Mouse (Mus musculus) kidney, embryonic 14.5 days (tissue): ENCODE measurements around the gene Ecm1. TPM values are rescaled to one million over a fixed set of nuclear protein-coding genes. Genes with fewer than 3 reads are reported as not detected.

ENCODE experiments used
- ATAC-seq: fragments of 200-750 bp; cut with Nextera tagmentation; 2 replicates; pipeline ENCODE4 v1.8.0; 2017; ENCODE audit warnings: moderate number of reproducible peaks, mild to moderate bottlenecking, moderate TSS enrichment, moderate library complexity; ENCODE audit not compliant: low FRiP score, low TSS enrichment
- H3K27ac ChIP-seq: fragments of 300-500 bp; sonication (generic); 2 replicates; pipeline ENCODE4 v1.5.1; 2014; ENCODE audit warnings: low read depth, mild to moderate bottlenecking, low read length, moderate library complexity, mixed read lengths
- H3K27me3 ChIP-seq: fragments of 300-500 bp; sonication (generic); 2 replicates; pipeline ENCODE4 v1.6.1; 2014; ENCODE audit warnings: mild to moderate bottlenecking, low read length; ENCODE audit not compliant: control insufficient read depth, insufficient read depth
- H3K36me3 ChIP-seq: fragments of 300-500 bp; sonication (generic); 2 replicates; pipeline ENCODE4 v1.6.1; 2014; ENCODE audit warnings: low read length, mixed read lengths; ENCODE audit not compliant: control insufficient read depth, insufficient read depth
- H3K4me1 ChIP-seq: fragments of 300-500 bp; sonication (generic); 2 replicates; pipeline ENCODE4 v1.6.1; 2014; ENCODE audit warnings: low read length, mixed read lengths; ENCODE audit not compliant: control insufficient read depth, insufficient read depth
- H3K4me2 ChIP-seq: fragments of 300-500 bp; sonication (generic); replicated peaks from 2 replicates; pipeline ENCODE4 v1.6.1; 2014; ENCODE audit warnings: low read depth, mild to moderate bottlenecking, low read length
- H3K4me3 ChIP-seq: fragments of 300-500 bp; sonication (generic); 2 replicates; pipeline ENCODE4 v1.5.1; 2014; ENCODE audit warnings: mild to moderate bottlenecking, low read length
- H3K9ac ChIP-seq: fragments of 300-500 bp; sonication (generic); 2 replicates; pipeline ENCODE4 v1.6.1; 2014; ENCODE audit warnings: low read depth, mild to moderate bottlenecking, low read length, moderate library complexity
- H3K9me3 ChIP-seq: fragments of 300-500 bp; sonication (generic); 2 replicates; pipeline ENCODE4 v1.6.1; 2016; ENCODE audit warnings: low read length; ENCODE audit not compliant: control insufficient read depth
- WGBS: fragments of 180-500 bp; shearing (Covaris S2); extraction: QIAGEN DNeasy Blood & Tissue Kit; methylation state at CpG from one replicate; pipeline ENCODE4 v1.1.7; 2014; 5-methylcytosine and 5-hydroxymethylcytosine counted together
- polyA plus RNA-seq: library from polyadenylated mRNA; unstranded; fragments of >200 nt; fragmentation: Nextera tagmentation; extraction: Ambion mirVana; gene quantifications from 2 replicates; pipeline ENCODE4 v1.2.1, GENCODE M21; 2014

The Ecm1 gene
- polyA plus RNA-seq, 1 experiment from 2014 or later: 204 TPM

DNA sequence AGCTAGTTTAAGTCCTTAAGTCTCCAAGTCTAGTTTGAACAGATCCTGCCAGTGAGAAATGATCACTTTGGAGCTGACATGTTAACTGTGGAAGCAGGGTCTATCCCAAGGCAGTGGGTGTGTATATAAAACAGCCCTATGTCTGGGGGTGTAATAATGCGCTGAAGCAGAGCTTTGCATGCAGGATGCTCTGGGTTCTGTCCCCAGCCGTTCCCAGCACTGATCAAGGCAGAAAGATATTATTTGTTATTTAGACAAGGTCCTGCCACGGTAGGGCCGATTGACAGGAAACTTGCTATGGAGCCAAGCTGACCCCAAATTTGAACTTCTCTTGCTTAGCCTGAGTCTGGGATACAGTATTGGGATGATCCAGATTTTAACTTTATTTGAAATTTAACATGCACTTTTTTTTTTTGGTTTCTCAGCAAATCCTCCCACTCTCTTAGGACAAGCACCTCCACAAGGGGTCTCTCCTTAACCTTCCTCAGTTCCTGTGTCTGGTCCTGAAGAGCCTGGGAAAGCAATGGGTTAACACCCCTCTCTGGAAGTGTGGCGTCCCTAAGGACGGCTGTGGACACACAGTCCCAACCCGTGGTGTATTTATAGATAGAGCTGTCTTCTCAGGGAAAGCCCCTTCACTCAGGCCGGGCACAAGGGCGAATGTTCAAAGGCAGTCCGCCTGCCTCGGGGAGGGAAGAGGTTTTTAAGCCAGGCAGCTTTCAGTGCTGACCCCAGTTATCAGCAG lies 50.0 kb downstream of the Ecm1 start:
- Histone ChIP-seq H3K4me1 (peaks cover 50% of the 10 kb centered on the region), H3K36me3 (no peaks in the 10 kb centered on the region), H3K9me3 (no peaks in the 10 kb centered on the region), H3K27me3 (no peaks in the 10 kb centered on the region), H3K4me2 (no peak overlapping the region), H3K27ac (peak overlapping the region; percentile 66; the same call in 1 of the 2 replicates), H3K4me3 (no peak overlapping the region), H3K9ac (no peak overlapping the region)
- 20% methylated on average over 11 of the region's 11 CpGs for WGBS
- ATAC-seq: peak; percentile 25; the same call in 1 of the 2 replicates

DNA sequence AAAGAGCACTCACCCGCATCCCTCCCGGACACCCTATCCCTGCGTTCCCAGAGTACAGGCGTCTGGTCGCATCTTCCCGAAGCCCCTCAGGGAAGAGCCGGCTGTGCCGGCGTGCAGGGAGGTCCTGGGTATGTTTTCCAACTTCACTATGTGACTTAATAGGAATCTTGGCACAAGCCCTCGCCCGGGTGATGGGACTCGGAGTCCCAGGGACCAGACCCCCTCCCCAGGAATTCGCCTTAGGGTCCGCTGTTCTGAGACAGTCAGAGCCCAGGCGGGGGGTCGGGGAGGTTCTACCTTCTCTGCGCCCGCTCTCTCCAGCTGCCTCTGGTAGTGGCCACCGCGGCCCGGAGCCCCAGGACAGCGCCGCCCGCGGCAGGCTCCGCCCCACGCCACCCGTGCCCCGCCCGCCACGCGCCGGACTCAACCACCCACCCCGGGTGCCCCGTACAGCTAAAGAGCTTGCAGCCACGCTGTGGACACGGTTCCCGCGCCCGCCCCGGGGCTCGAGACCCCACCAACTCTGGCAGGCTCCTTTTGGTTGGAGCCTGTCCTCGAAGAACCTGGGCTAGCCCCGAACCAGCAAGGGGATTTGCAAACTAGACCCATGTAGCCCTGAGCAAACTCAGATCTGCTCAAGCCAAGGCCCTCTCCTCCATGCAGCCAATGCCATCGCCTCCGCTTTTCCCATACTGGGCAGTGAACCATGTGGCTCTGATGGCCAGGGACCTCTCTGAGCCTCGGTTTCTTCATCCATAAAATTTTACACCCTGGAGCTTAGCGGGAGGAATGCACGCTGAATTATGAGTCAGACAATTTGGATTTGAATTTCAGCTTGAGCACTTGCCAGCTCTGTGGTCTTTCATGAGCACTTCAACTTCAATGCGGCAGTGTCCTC lies 51.6 kb downstream of the Ecm1 start, which contains the start of gene Adamtsl4:
Adamtsl4 (minus strand) TSS at position 394 of the 898 bp plus-strand sequence.
- Histone ChIP-seq H3K9ac (peak within 1 kb of the TSS; percentile 58), H3K27ac (peak within 1 kb of the TSS; percentile 69), H3K9me3 (no peaks in the 10 kb centered on the region), H3K4me1 (peaks cover 50% of the 10 kb centered on the region), H3K4me2 (peak within 1 kb of the TSS; percentile 91), H3K4me3 (peak within 1 kb of the TSS; percentile 47), H3K36me3 (no peaks in the 10 kb centered on the region), H3K27me3 (no peaks in the 10 kb centered on the region)
- ATAC-seq: peak; percentile 70
- WGBS: 2% methylated on average over 48 of the region's 50 CpGs

DNA sequence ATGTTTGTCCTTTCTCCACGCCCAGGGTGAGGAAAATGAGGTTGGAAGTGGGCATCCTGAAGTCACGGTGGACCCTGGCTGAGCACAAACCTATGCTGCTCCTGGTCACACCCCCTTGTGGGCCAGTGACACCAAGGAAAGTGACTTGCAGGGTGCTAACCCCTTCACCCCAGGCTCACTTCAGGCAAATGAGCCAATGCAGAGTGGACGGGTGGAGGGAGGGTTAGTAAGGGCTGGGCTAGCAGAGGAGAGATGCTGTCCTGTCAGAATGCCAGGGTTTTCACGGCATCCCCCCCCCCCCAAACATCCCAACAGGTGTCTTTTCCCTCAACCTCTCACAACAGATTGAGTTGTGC lies 52.2 kb downstream of the Ecm1 start:
- H3K4me3 ChIP-seq: peak overlapping the region; percentile 47
- H3K27ac ChIP-seq: peak overlapping the region; percentile 69; the same call in 1 of the 2 replicates
- H3K9ac ChIP-seq: peak overlapping the region; percentile 58; the same call in 1 of the 2 replicates
- H3K4me1 ChIP-seq: peaks cover 50% of the 10 kb centered on the region
- H3K27me3 ChIP-seq: no peaks in the 10 kb centered on the region
- ATAC-seq: peak; percentile 29
- H3K36me3 ChIP-seq: no peaks in the 10 kb centered on the region
- no peaks in the 10 kb centered on the region for H3K9me3 ChIP-seq
- peak overlapping the region; percentile 91 for H3K4me2 ChIP-seq
- 13% methylated on average over 4 of the region's 4 CpGs for WGBS

DNA sequence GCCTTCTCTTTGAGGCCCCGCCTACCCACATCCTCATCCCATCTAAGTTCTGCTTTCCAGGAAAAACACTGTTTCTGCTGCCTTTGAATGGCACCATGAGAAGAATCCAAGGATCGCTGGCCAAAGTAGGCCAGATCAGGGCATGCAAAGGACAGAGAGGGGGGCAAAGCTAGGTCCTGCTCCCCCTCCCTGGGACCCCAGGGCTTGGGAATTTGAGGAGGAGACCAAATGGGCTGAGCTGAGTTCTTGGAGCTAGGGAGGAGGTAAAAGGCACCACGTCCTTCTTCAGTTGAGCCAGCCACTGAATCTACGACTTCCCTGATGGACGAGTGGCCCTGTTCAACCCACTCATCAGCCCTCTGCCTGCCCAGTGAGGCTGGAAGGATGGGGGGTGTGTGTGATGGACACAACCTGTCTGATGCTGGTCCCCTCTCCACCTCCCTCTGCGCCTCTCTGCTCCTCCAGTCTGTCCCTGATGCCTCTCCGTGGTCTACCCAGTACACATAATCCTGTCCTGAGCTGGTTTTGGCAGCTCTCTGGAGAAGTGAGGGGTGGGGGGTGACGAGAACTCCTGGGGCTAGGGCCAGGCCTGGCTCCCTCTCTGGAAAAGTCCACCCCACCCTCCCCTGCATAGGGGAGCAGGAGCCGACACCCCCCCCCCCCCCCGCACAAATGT lies 52.7 kb downstream of the Ecm1 start:
- Histone ChIP-seq H3K4me3 (peak overlapping the region; percentile 47; the same call in 1 of the 2 replicates), H3K9ac (peak overlapping the region; percentile 58; the same call in 1 of the 2 replicates)
- 30% methylated on average over 10 of the region's 10 CpGs for WGBS

DNA sequence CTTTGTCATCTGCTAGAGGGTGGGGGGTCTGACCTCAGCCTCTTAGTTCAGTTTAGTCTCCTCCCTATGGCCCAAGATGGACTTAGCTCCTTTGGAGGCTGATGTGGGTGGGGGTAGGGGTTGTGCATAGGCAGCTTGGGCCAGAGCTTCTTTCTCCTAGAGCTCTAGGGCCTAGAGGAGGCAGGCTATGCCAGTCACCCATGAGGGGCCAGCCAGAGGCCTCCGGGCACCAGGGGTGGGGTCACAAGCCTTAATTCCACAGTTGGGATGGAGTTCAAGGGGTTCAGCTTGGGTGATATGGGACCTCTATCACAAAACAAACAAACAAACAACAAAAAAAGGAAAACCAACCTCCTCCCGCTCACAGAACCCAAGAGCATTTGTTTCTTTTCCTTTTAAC lies 53.7 kb downstream of the Ecm1 start:
- 70% methylated on average over 2 of the region's 2 CpGs for WGBS
- Histone ChIP-seq H3K9ac (no peak overlapping the region), H3K27me3 (no peaks in the 10 kb centered on the region), H3K4me3 (no peak overlapping the region), H3K4me1 (peaks cover 59% of the 10 kb centered on the region), H3K27ac (no peak overlapping the region), H3K4me2 (no peak overlapping the region), H3K9me3 (no peaks in the 10 kb centered on the region), H3K36me3 (no peaks in the 10 kb centered on the region)
- ATAC-seq: no peak

More for the DNA sequence above, 52.7 kb downstream of the Ecm1 start:
- Histone ChIP-seq H3K27ac (no peak overlapping the region), H3K9me3 (no peaks in the 10 kb centered on the region), H3K36me3 (no peaks in the 10 kb centered on the region), H3K4me1 (peaks cover 53% of the 10 kb centered on the region), H3K4me2 (peak overlapping the region; percentile 91), H3K27me3 (no peaks in the 10 kb centered on the region)
- no peak for ATAC-seq

DNA sequence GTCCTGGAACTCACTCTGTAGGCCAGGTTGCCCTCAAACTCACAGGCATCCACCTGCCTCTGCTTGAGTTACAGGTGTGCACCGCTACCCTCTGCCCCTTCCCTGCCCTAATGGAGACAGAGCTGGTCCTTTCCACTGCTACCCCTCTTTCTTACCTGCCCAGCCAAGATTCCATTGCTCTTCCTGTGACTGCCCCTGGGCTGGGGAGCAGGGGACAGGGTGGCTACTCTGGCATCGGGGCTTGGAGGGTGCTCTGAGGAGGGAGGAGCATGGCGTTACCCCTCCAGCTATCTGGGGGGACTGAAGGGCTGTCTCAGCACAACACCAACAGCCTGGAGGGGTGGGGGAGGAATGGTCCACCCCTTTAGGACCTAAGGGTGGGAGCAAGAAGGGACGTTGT lies 54.1 kb downstream of the Ecm1 start:
- ATAC-seq: no peak
- H3K4me3 ChIP-seq: no peak overlapping the region
- no peak overlapping the region for H3K4me2 ChIP-seq
- WGBS: 73% methylated on average over 4 of the region's 4 CpGs
- no peaks in the 10 kb centered on the region for H3K36me3 ChIP-seq
- peaks cover 58% of the 10 kb centered on the region for H3K4me1 ChIP-seq
- no peaks in the 10 kb centered on the region for H3K9me3 ChIP-seq
- no peak overlapping the region for H3K27ac ChIP-seq
- no peaks in the 10 kb centered on the region for H3K27me3 ChIP-seq
- H3K9ac ChIP-seq: no peak overlapping the region

DNA sequence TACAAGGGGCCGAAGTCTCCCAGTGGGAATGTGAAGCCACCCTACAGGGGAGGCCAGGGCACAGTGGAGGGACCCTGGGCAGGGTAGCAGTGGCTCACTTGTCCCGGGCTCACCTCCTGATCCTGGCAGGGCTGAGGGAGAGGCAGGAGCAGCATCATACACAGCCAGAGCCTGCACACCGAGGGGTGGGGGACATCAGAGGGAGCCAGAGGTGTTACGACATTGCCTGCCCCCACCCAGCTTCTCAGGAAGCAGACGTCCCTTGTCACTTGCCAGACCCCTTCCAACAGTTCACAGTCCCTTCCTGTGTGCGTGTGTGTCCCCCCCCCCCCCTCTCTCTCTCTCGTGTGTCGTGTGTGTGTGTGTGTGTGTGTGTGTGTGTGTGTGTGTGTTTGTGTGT lies 54.5 kb downstream of the Ecm1 start:
- 51% methylated on average over 6 of the region's 8 CpGs for WGBS
- Histone ChIP-seq H3K27me3 (no peaks in the 10 kb centered on the region), H3K36me3 (no peaks in the 10 kb centered on the region), H3K27ac (no peak overlapping the region), H3K9ac (no peak overlapping the region), H3K4me1 (peaks cover 54% of the 10 kb centered on the region), H3K9me3 (no peaks in the 10 kb centered on the region), H3K4me2 (no peak overlapping the region), H3K4me3 (no peak overlapping the region)
- ATAC-seq: no peak
